Mouse (Mus musculus) v-Abl transformed pro-B cells (cell line): ENCODE results near the gene Dync2li1.

ENCODE experiments used
- in situ Hi-C, 2 experiments: fragments of 400-800 bp; cut with MboI; formaldehyde crosslinking; loops; one replicate each; pipeline ENCODE4 v1.15.1; 2025; ENCODE audit not compliant: unreplicated experiment in 2 of 2

The Dync2li1 gene

GRCm38 (mm10) chr17:84607617-84608016 lies 18.7 kb upstream of the Dync2li1 start:
- in situ Hi-C loops = no loop called here

- in situ Hi-C loops = no loop called here
Observed at GRCm38 (mm10) chr17:84608606-84609005, 17.7 kb upstream of the Dync2li1 start.

GRCm38 (mm10) chr17:84611500-84611899 lies 14.8 kb upstream of the Dync2li1 start:
- in situ Hi-C loops = no loop called here

GRCm38 (mm10) chr17:84611971-84612370 lies 14.3 kb upstream of the Dync2li1 start:
- in situ Hi-C loops = no loop called here

GRCm38 (mm10) chr17:84615811-84616210 lies 10.5 kb upstream of the Dync2li1 start:
- in situ Hi-C loops = no loop called here

DNA sequence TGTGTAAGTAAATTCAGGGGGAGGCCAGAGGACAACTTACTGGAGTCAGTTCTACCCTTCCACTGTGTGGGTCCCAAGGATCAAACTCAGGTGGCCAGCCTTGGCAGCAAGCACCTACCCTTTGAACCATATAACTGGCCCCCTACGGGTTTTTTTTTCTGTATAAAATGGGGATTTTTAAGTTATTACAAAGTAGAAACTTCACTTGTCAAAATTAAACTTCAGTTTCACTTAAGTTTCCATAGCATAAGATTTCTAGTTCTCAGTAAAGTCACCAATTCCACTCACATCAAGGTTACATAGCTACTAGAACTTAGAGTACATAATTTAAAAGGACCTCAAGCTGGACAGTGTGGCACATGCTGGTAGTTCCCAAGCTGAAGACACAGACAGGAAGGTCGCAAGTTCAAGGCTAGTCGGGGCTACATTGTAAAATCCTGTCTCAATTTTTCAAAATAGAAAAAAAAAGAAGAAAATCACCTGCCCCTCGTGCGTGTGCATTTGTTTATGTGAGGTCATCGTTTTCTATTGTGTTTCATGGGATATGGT lies 9.7 kb upstream of the Dync2li1 start:
- in situ Hi-C loops = no loop called here

DNA sequence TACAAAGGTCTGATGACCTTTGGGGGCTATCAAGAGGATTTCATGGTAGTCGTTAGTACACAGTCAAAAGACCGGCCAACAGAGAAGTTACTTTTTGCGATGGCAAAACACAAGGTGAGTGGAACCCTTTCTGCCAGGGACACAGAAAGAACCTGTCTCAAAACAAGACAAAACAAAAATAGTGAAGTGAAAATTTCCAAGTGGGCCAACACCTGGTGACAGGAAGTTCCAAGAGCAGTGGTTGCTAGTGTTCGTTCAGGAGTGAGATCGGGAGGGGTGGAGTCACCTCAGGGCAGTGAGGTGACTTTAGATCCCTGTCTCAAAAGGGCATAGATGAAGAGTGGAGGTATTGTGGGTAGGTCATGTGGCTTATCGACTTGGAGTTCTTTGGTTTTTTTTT lies 8.3 kb upstream of the Dync2li1 start:
- in situ Hi-C loops = no loop called here

- in situ Hi-C loops = no loop called here
Observed at GRCm38 (mm10) chr17:84619112-84619511, 7.2 kb upstream of the Dync2li1 start.

DNA sequence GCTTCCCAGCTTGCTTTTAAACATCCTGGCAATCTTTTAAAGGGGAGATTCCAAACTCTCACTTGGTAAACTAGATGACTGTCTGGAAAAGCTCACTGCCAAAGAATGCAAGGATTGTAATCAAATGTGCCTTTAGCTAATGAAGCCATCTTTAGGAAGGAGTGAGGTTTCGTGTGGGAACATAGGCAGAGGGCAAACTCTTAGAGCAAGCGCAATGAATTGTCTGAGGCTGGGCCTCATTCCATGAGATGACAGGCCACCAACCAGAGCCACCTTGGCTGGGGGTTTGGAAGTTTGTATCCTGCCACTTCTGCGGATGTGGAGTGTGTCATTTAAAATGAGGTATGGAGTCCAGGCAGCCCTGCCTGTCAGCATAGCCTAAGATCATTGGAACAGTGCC lies 6.2 kb upstream of the Dync2li1 start:
- in situ Hi-C loops = no loop called here

DNA sequence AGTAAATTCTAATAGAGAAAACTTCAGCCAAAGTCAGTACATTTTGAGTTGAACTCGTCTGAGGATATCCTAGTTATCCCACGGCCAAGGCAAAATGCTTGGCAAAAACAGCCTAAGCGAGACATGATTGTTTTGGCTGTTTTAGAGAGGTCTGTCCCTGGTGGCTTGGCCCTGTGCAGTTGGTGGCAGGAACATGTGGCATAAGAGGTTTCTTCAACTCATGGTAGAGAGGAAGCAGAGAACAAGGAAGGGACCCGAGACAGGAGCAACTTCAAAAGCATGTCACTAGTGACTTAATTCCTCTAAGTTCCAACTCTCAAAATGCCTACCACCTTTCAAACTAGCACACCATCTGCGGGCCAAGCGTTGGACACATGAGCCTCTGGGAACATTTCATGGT lies 5.7 kb upstream of the Dync2li1 start:
- in situ Hi-C loops = no loop called here

DNA sequence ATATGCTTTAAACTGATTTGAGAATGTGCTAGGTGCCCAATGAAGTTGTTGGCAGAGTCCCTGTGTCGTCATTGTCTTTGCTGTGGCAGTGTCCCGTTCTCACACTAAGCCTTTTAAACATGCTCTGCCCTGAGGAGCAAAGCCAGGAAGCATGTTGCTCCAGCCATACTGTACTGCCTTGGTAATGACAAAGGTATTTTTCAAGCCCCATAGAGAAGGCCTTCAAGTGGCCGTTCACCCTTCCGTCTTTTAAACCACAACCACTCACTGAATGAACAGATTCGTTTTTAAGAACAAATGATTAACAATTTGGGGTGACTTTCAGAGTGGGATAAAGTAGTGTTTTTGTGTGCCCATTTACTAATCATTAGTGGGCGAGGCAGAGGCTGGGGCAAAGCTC lies 5.1 kb upstream of the Dync2li1 start:
- in situ Hi-C loops = no loop called here

DNA sequence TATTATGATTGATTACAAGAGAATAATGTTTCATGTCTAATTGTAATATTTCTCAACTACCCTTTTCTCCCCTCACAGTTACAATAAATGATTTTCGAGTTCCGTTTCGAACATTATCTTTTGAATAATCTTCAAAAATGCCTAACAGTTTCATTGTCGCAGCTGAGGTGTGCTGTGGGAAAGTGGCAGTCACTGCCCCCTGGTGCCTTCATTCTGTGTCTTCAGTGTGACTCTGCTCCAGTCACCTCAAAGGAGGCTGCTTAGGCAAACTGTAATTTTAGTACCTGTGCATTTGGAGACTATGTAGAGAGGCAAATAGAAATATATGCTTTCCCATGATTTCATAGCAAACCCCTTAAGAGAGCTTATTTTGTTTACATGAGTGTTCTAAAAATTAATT lies 4.3 kb upstream of the Dync2li1 start:
- in situ Hi-C loops = no loop called here

DNA sequence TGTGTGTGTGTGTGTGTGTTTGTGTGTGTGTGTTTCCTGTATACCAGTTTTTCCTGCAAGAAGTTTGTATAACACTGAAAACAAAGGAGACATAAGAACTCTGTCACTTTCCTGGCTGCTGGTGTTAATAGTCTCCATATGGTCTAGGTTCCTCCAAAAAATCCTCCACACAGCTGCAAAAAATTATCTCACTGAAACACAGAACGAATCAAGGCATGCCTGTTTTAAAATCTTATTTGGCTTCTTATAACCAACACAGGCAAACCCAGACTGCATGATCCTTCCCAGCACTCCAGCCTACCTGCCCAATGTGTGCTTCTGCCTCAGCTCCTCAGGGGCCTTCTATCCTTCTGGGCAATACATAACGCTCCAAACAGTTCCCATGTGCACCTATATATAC lies 3.4 kb upstream of the Dync2li1 start:
- in situ Hi-C loops = no loop called here

DNA sequence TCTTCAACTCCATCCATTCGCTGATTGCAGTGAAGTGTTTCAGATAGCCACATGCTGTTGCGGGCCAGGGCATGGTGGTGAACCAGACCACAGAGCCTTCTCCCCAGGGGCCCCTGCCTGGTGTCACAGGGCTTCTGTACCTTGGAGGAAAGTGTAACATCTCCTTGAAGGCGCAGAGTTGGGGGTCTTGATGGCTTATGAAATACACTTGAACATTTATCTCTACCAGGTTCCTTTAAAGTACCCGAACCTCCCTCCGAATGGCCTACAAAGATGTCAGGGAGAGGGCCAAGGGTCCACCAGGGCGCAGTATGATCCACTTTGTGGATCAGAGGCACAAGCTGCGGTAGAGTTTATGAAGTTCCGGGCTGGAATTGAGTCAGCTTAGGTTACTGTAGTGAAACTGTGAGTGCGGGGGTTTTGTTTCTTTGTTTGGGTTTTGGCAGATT lies 585 bp downstream of the Dync2li1 start:
- in situ Hi-C loops = no loop called here

DNA sequence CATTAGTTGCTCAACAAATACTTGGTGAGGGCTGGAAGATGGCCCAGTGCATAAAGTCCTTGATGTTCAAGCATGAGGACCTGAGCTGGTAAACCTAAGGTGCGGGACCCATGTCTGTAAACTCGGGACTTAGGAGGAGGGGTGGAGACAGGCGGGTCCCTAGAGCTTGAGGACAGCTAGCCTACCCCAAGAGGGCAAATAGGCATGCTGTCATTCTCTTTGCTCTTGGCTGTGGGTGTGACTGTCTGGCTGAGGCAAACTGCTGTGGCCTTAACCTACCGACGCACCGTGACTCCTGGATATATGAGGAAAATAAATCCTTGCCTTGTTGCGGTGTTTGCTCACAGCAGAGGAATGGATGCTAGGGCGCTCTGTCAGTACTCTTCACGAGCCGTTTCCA lies 1.4 kb downstream of the Dync2li1 start:
- in situ Hi-C loops = no loop called here

DNA sequence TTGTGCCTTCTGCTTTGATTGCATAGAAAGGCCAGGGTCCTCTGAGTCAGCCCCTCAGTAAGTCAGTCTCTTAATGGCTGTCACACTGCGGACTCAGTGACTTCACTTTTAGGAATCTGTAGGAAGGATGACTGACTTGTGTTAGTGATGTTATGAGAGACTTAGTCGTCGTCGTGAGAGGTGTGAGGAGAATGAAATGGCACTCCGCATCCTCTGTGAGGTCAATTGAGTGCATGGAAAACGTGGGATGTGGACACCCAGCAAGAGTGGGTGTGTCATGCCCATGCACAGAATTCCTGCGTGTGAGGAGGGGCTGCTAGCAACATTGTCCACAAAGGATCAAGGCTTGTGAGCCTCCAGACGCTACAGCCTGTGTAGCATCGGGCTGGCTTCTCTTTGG lies 2.3 kb downstream of the Dync2li1 start:
- in situ Hi-C loops = no loop called here

GRCm38 (mm10) chr17:84631836-84632235 lies 5.5 kb downstream of the Dync2li1 start:
- in situ Hi-C loops = no loop called here

- in situ Hi-C loops = no loop called here
Observed at GRCm38 (mm10) chr17:84633443-84633842, 7.1 kb downstream of the Dync2li1 start.

DNA sequence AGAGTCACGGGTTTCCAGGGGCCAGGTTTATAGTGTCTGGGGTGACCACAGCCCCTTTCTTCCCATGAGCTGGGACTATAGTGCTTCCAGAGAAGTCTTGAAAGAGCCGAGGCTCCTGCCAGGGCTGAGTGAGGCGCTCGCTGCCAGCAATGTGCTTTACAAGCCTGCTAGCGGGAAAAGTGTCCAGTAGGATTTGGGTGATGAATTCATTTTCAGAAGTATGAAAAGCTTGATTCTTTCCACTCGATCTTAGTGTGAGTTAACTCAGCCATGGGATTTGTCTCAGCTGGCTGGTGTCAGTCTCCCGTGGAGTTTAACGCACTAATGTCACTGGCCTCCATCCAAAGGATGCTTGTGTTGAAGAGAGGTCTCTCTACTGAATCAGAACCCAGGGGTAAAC lies 10.0 kb downstream of the Dync2li1 start:
- in situ Hi-C loops = no loop called here

DNA sequence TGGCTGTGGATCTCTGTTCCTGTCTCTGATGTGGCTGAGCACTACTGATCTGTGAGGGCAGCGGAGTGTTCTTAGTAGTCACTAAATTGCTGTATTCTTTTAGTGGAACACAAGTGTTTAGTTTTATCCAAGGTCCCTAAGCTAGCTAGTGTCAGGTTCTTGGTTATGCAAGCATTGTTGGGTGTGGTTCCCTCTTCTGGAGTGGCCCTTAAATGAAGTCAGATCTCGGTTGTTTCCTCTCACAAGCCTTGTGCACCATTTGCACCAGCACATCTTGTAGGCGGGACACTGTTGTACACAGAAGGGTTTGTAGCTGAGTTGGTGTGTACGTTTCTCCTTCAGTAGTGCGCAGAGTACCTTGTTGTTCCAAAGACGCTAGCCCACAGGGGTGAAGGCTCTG lies 11.7 kb downstream of the Dync2li1 start:
- in situ Hi-C loops = no loop called here

DNA sequence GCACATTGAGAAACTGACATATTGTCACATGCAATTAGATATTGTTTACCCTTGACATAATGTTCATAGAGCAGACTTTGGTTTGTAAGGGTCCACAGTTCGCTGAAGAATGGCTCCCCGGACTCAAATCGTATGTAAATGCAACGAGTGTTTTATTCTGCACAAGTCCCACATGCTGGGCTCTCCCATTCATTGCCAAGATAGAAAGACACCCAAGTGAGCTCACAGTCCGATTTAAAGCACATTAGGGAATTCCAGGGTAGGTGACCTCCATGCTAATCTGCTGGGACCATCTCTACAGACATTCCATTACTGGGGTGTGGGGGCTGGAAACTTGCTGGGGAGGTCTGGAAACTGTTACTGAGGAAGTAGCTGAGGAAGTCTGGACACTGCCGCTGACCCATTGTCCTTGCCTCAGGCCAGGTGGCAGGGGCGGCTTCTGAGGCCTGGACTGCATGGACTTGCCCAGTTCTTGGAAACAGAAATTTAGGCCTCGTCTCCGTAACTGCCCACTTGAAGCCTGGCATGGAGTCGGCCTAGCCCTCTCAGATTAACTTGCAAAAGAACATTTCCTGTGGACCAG lies 13.6 kb downstream of the Dync2li1 start:
- in situ Hi-C loops = no loop called here

GRCm38 (mm10) chr17:84641893-84642292 lies 15.6 kb downstream of the Dync2li1 start:
- in situ Hi-C loops = no loop called here

DNA sequence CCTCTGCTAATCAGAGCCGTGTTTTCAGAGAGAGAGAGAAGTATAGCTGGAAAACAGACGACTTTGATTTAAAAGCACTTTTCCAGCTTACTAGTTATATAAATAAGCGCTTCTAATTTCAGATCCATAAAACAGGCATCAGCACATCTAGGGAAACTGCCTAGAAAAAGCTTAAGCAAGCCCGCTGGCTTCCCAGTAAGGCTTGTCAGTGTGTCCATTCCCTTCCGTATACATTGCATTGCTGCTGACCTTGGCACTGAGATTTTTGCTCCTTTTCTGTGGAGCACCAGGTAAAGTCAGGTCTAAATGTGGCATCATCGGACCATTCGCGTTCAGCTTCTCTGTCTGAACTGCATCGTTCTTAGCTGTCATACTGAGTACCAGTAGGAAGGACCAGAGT lies 16.0 kb downstream of the Dync2li1 start:
- in situ Hi-C loops = no loop called here
